Mouse (Mus musculus) gonadal fat pad, adult 2 months (tissue): ENCODE measurements around the gene Rdx. TPM values are rescaled to one million over a fixed set of nuclear protein-coding genes. Genes with fewer than 3 reads are reported as not detected.

Experiments used
- DNase-seq: peaks from one replicate; pipeline ENCODE4 v3.0.0-alpha.2; 2012; ENCODE audit warnings: low read depth
- polyA plus RNA-seq: library from polyadenylated mRNA; depleted of rRNA; stranded (reverse); fragments of >200 nt; gene quantifications from 2 replicates; pipeline ENCODE4 v1.2.3, GENCODE M21; 2012; rRNA removed

The Rdx gene
- polyA plus RNA-seq, 1 experiment, result 21.2 TPM

GRCm38 (mm10) chr9:52110738-52111137, 63.8 kb downstream of the Rdx start:
- DNase-seq, result no peak

- no peak for DNase-seq
These were observed 66.1 kb downstream of the Rdx start for GRCm38 (mm10) chr9:52113091-52113490.

- no peak for DNase-seq
These were observed 72.2 kb downstream of the Rdx start for GRCm38 (mm10) chr9:52119212-52119611.

- DNase-seq, result no peak
These were observed 78.3 kb downstream of the Rdx start for GRCm38 (mm10) chr9:52125225-52125624.

- DNase-seq, result no peak
These were observed 83.4 kb downstream of the Rdx start for GRCm38 (mm10) chr9:52130348-52130747.

- DNase-seq, result no peak
These were observed 85.8 kb downstream of the Rdx start for GRCm38 (mm10) chr9:52132771-52133170.

Other genes with a start within 250 kb of the Rdx start
- 36.0 and 43.0 TPM in 2 replicates for gene Fdx1, start 83.6 kb upstream of the Rdx start, polyA plus RNA-seq
- gene Zc3h12c, start 121.4 kb downstream of the Rdx start, polyA plus RNA-seq, result 2.9 and 3.9 TPM in 2 replicates